Mouse (Mus musculus) embryonic fibroblast, embryonic 13.5 days (primary cell): ENCODE measurements around the gene Slc35e3.

ENCODE experiments used
- CTCF ChIP-seq: IDR thresholded peaks from 2 replicates; pipeline ENCODE4 v1.5.1; 2011; ENCODE audit warnings: mild to moderate bottlenecking, control low read depth, low read length, moderate library complexity, borderline replicate concordance; ENCODE audit not compliant: insufficient read depth
- POLR2A ChIP-seq: IDR thresholded peaks from 2 replicates; pipeline ENCODE4 v1.6.1; 2011; ENCODE audit warnings: low read depth, mild to moderate bottlenecking, control low read depth, low read length, moderate library complexity

DNA sequence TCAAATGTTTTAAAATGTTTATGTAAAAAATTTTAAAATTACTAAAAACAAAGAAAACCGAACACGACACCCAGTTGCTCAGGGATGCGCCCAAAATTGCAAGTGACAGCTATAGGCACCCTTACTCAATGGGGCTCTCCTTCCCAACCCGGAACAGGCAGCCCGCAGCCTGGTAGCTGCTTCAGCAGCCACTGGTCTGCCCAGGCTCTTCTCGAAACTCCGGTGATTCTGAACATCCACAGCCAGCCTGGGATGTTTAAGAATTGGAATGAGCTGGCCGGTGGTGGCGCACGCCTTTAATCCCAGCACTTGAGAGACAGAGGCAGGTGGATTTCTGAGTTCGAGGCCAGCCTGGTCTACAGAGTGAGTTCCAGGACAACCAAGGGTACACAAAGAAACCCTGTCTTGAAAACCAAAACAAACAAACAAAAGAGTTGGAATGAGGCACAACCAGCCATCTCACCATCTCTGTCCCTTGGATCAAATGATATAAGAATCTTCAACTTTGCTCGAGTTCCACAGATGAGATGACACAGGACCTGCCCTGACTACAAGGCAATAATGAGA is 15.4 kb downstream of the Slc35e3 start:
- no peak for TF ChIP-seq POLR2A
- no peak for TF ChIP-seq CTCF
